Mouse (Mus musculus) testis, adult 2 months (tissue): ENCODE measurements around the gene Stard7.

Source experiments
- CTCF ChIP-seq: fragments of 200-500 bp; IDR thresholded peaks from 2 replicates; pipeline ENCODE4 v1.5.1; 2012; ENCODE audit warnings: low read depth, mild to moderate bottlenecking, inconsistent platforms, low read length, moderate library complexity; ENCODE audit not compliant: control insufficient read depth, insufficient read depth, insufficient replicate concordance
- POLR2A ChIP-seq: fragments of 200-500 bp; IDR thresholded peaks from 2 replicates; pipeline ENCODE4 v1.6.1; 2012; ENCODE audit warnings: low read depth, mild to moderate bottlenecking, inconsistent platforms, low read length, moderate library complexity; ENCODE audit not compliant: control insufficient read depth

DNA sequence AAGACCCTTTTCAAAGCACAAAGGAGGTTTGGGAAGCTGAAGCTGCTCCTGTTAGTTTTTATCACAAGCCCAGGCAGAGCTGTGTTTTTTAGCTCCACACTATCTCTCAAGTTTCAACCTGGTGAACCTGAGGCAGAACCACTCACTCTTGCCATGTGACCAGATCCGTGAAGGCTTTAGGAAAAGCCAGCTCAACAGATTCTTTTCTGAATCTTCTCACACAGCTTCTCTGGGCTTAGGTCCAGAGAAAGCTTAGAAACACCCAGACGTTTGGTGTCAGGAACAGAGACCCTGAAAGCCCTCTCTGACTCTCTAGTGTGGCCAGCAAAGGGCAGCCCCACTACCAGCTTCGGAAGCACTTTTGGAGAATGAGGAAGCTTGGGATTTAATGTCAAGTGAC, 18.6 kb upstream of the Stard7 start:
- TF ChIP-seq CTCF: no peak
- no peak for TF ChIP-seq POLR2A
